ENCODE assay signal across 1 mouse cellular context in the genomic region with DNA sequence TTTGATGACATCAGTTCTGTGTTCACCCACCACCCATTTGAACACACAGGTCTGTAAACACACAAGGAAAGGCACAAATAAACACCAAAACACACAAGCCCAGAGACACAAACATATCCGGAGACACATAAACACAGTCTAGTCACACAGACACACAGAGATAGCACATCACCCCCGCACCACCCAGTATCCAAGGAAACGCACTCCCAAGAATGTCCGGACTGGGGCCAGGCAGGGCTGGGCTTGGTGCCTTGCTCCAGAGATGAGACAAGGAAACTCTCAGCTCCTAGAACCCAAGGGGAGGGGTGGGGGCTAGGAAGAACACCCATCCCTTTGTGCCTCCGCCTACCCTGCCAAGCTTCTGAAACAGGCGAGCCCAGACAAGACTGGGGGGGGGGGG.
TF ChIP-seq lines count a peak whose summit lies in the region.

No protein-coding gene starts in this region.

TF ChIP-seq in myocyte, 11 proteins besides CTCF, POLR2A, EP300 and RAD21 (continued from another document):
- TF ChIP-seq TCF12 (IDR thresholded peaks at IDR 0.05; ENCODE audit: insufficient read depth, poor library complexity, severe bottlenecking) = no peak
- no peak for TF ChIP-seq MAX (IDR thresholded peaks at IDR 0.05; ENCODE audit: low read depth)
- TF ChIP-seq CEBPB (IDR thresholded peaks at IDR 0.05; ENCODE audit: insufficient read depth, poor library complexity, severe bottlenecking) = no peak
- TF ChIP-seq TCF3 (IDR thresholded peaks at IDR 0.05; ENCODE audit: insufficient read length, low read depth) = no peak
- no peak for TF ChIP-seq E2F4 (IDR thresholded peaks at IDR 0.05; ENCODE audit: insufficient read depth)
- TF ChIP-seq MYOG (IDR thresholded peaks at IDR 0.05; ENCODE audit: control insufficient read depth in 1 of 3, insufficient read depth in 1 of 3, insufficient read length in 2 of 3, low read depth in 2 of 3) = no peak
- TF ChIP-seq MYOD1 (IDR thresholded peaks at IDR 0.05; ENCODE audit: control insufficient read depth in 1 of 3, insufficient read length in 2 of 3, low read depth in 2 of 3) = no peak
